Mouse (Mus musculus): ENCODE measurements around the gene D330045A20Rik.
"Not testable (repeated sequence)": the region's sequence is repeated elsewhere in the genome, so short reads cannot be mapped to it uniquely, and the experiment has no call there.

Gene D330045A20Rik

GRCm38 (mm10) chrX:139480022-139480894 lies at the start of gene D330045A20Rik:
Gene D330045A20Rik, plus strand, starts transcription at chrX:139480367.
- no peak for DNase-seq (ENCODE audit: low spot score)

- DNase-seq (ENCODE audit: low spot score), result no peak
Observed at GRCm38 (mm10) chrX:139432550-139432949, 47.6 kb upstream of the D330045A20Rik start.

- no peak for DNase-seq (ENCODE audit: low spot score)
Observed at GRCm38 (mm10) chrX:139435202-139435601, 45.0 kb upstream of the D330045A20Rik start.

- not testable (repeated sequence) for DNase-seq (ENCODE audit: low spot score)
Observed at GRCm38 (mm10) chrX:139441057-139441456, 39.1 kb upstream of the D330045A20Rik start.

- no peak for DNase-seq (ENCODE audit: low spot score)
Observed at GRCm38 (mm10) chrX:139456812-139457211, 23.4 kb upstream of the D330045A20Rik start.

- DNase-seq (ENCODE audit: low spot score), result no peak
Observed at GRCm38 (mm10) chrX:139482083-139482482, 1.9 kb downstream of the D330045A20Rik start.

- no peak for DNase-seq (ENCODE audit: low spot score)
Observed at GRCm38 (mm10) chrX:139484974-139485373, 4.8 kb downstream of the D330045A20Rik start.

- DNase-seq (ENCODE audit: low spot score), result no peak
Observed at GRCm38 (mm10) chrX:139516156-139516555, 36.0 kb downstream of the D330045A20Rik start.

- no peak for DNase-seq (ENCODE audit: low spot score)
Observed at GRCm38 (mm10) chrX:139519251-139519650, 39.1 kb downstream of the D330045A20Rik start.

GRCm38 (mm10) chrX:139524303-139525091 lies 44.3 kb downstream of the D330045A20Rik start:
- no peak for DNase-seq (ENCODE audit: low spot score)

GRCm38 (mm10) chrX:139525724-139526123 lies 45.6 kb downstream of the D330045A20Rik start:
- no peak for DNase-seq (ENCODE audit: low spot score)

- DNase-seq (ENCODE audit: low spot score), result no peak
Observed at GRCm38 (mm10) chrX:139526984-139527383, 46.8 kb downstream of the D330045A20Rik start.

- DNase-seq (ENCODE audit: low spot score), result no peak
Observed at GRCm38 (mm10) chrX:139529678-139530077, 49.5 kb downstream of the D330045A20Rik start.

GRCm38 (mm10) chrX:139532293-139532692 lies 52.1 kb downstream of the D330045A20Rik start:
- DNase-seq (ENCODE audit: low spot score), result no peak

GRCm38 (mm10) chrX:139537641-139538397 lies 57.7 kb downstream of the D330045A20Rik start:
- DNase-seq (ENCODE audit: low spot score), result no peak

GRCm38 (mm10) chrX:139543726-139544125 lies 63.6 kb downstream of the D330045A20Rik start:
- DNase-seq (ENCODE audit: low spot score), result no peak

GRCm38 (mm10) chrX:139550456-139550855 lies 70.3 kb downstream of the D330045A20Rik start:
- DNase-seq (ENCODE audit: low spot score), result no peak

GRCm38 (mm10) chrX:139552090-139552489 lies 71.9 kb downstream of the D330045A20Rik start:
- no peak for DNase-seq (ENCODE audit: low spot score)

- DNase-seq (ENCODE audit: low spot score), result no peak
Observed at GRCm38 (mm10) chrX:139562255-139562924, 82.2 kb downstream of the D330045A20Rik start.

GRCm38 (mm10) chrX:139562925-139563461 lies 82.8 kb downstream of the D330045A20Rik start, which contains the start of gene Rnf128:
Gene Rnf128, plus strand, starts transcription at chrX:139563316.
- DNase-seq (ENCODE audit: low spot score), result no peak

GRCm38 (mm10) chrX:139570054-139570453 lies 89.9 kb downstream of the D330045A20Rik start:
- DNase-seq (ENCODE audit: low spot score), result no peak
